Comparison of ENCODE assay signal across 8 mouse cellular contexts in the genomic region with DNA sequence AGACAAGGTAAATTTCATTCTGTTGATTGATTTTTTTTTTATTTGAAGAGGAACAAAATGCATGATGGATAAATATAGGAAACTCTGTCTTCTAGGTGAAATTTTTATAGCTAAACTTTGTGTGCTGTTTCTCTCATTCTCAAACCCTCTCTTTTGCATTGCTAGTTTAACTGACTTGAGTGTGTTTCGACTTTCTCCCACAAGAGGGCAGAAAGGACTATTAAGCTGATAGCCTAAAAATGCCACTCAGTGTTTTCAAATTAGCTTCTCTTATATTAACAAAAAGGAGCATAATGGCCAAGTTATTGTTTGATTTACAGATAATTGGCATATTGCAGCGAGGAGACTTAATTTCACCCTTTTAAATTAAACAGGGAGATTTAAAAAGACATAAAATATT.
DNase-seq lines count a peak whose midpoint lies in the region; ATAC-seq and TF ChIP-seq lines count a peak whose summit lies in the region.

No protein-coding gene starts in this region.

- no peak for ATAC-seq in limb, embryonic 11.5 days (ENCODE audit: insufficient number of reproducible peaks, low FRiP score, low TSS enrichment, low read depth)
- no peak for ATAC-seq in erythroblast, adult 5-6 weeks (replicated peaks; ENCODE audit: low FRiP score, poor library complexity, severe bottlenecking)

- no peaks in the 10 kb centered on the region for H3K4me1 ChIP-seq in limb, embryonic 11.5 days (ENCODE audit: control insufficient read depth, insufficient read depth, low read length)
- H3K4me1 ChIP-seq in limb, embryonic 10.5 days: peaks cover 20% of the 10 kb centered on the region
- no peaks in the 10 kb centered on the region for H3K4me1 ChIP-seq in ES-Bruce4 (ENCODE audit: control insufficient read depth, insufficient read depth, low read length)

- no peak overlapping the region for H3K9ac ChIP-seq in limb, embryonic 11.5 days (ENCODE audit: low read length)
- H3K9ac ChIP-seq in ES-Bruce4 (ENCODE audit: low read depth, poor library complexity, severe bottlenecking): no peak overlapping the region

- H3K9me3 ChIP-seq in limb, embryonic 11.5 days (ENCODE audit: control insufficient read depth, low read length): no peaks in the 10 kb centered on the region
- H3K9me3 ChIP-seq in limb, embryonic 10.5 days (replicated peaks): no peaks in the 10 kb centered on the region
- H3K9me3 ChIP-seq in ES-Bruce4 (replicated peaks; ENCODE audit: control insufficient read depth, insufficient read depth, low read length, poor library complexity, severe bottlenecking): no peaks in the 10 kb centered on the region

- peak; percentile 11 for TF ChIP-seq CTCF in ES-Bruce4 (IDR thresholded peaks at IDR 0.05; ENCODE audit: low read depth, low read length)

- no peak for TF ChIP-seq EP300 in ES-Bruce4 (IDR thresholded peaks at IDR 0.05; ENCODE audit: insufficient read depth, low read depth, low read length)

- DNase-seq in cerebellum, postnatal 14 days: peak; percentile 77 to 78
- DNase-seq in cerebellum, adult 11-12 months: no peak
- DNase-seq in limb, embryonic 11.5 days (ENCODE audit: low spot score): peak; percentile 32
- no peak for DNase-seq in limb, embryonic 10.5 days (ENCODE audit: low spot score)
- peak; percentile 15 for DNase-seq in fibroblast of lung, adult 2 months (ENCODE audit: low read depth)
- peak; percentile 31 for DNase-seq in lung, postnatal 25 days (ENCODE audit: low spot score)

- 36% methylated on average over 2 of the region's 2 CpGs for WGBS in limb, embryonic 11.5 days
- 45% methylated on average over 2 of the region's 2 CpGs for WGBS in limb, embryonic 10.5 days

- H3K4me3 ChIP-seq in limb, embryonic 11.5 days (ENCODE audit: low read depth, low read length): no peak overlapping the region
- no peak overlapping the region for H3K4me3 ChIP-seq in limb, embryonic 10.5 days
- no peak overlapping the region for H3K4me3 ChIP-seq in ES-Bruce4 (ENCODE audit: low read depth, low read length)

- H3K27me3 ChIP-seq in limb, embryonic 11.5 days (ENCODE audit: control insufficient read depth, insufficient read depth, low read length): no peaks in the 10 kb centered on the region
- no peaks in the 10 kb centered on the region for H3K27me3 ChIP-seq in limb, embryonic 10.5 days (ENCODE audit: low read depth, poor library complexity, severe bottlenecking)
- no peaks in the 10 kb centered on the region for H3K27me3 ChIP-seq in ES-Bruce4 (ENCODE audit: control insufficient read depth, insufficient read depth, low read length, poor library complexity, severe bottlenecking)

- no peak for TF ChIP-seq POLR2A in ES-Bruce4 (IDR thresholded peaks at IDR 0.05; ENCODE audit: insufficient read depth, low read length)

- no peak overlapping the region for H3K4me2 ChIP-seq in limb, embryonic 11.5 days (ENCODE audit: low read depth, severe bottlenecking)

- no peaks in the 10 kb centered on the region for H3K36me3 ChIP-seq in limb, embryonic 11.5 days (ENCODE audit: control insufficient read depth, insufficient read depth, low read length)
- H3K36me3 ChIP-seq in limb, embryonic 10.5 days: no peaks in the 10 kb centered on the region
- H3K36me3 ChIP-seq in ES-Bruce4 (ENCODE audit: control insufficient read depth, insufficient read depth, low read length, poor library complexity, severe bottlenecking): peaks cover 2% of the 10 kb centered on the region

- no peak overlapping the region for H3K27ac ChIP-seq in limb, embryonic 11.5 days (replicated peaks; ENCODE audit: low read depth, low read length)
- H3K27ac ChIP-seq in limb, embryonic 10.5 days: no peak overlapping the region
- no peak overlapping the region for H3K27ac ChIP-seq in ES-Bruce4 (ENCODE audit: insufficient read depth, low read length)

Comparison
In these comparisons a context has a peak if more than half of its experiments do, and no peak if none do; other contexts are left out.
1. DNase-seq: peak in cerebellum, postnatal 14 days (2 of 2), limb, embryonic 11.5 days (single experiment), fibroblast of lung, adult 2 months (single experiment) and lung, postnatal 25 days (single experiment); none in cerebellum, adult 11-12 months (single experiment) and limb, embryonic 10.5 days (single experiment).